Mouse (Mus musculus) liver, embryonic 12.5 days (tissue): ENCODE measurements around the gene Casz1. TPM values are rescaled to one million over a fixed set of nuclear protein-coding genes. Genes with fewer than 3 reads are reported as not detected.

Experiments used
- ATAC-seq: fragments of 200-750 bp; cut with Nextera tagmentation; 2 replicates; pipeline ENCODE4 v1.8.0; 2017; ENCODE audit warnings: moderate number of reproducible peaks, mild to moderate bottlenecking, moderate library complexity
- H3K27ac ChIP-seq: fragments of 300-500 bp; sonication (generic); 2 replicates; pipeline ENCODE4 v1.5.1; 2016; ENCODE audit warnings: mild to moderate bottlenecking
- H3K27me3 ChIP-seq: fragments of 300-500 bp; sonication (generic); replicated peaks from 2 replicates; pipeline ENCODE4 v1.6.1; 2016; ENCODE audit warnings: mild to moderate bottlenecking, moderate library complexity
- H3K36me3 ChIP-seq: fragments of 300-500 bp; sonication (generic); 2 replicates; pipeline ENCODE4 v1.6.1; 2016; ENCODE audit warnings: mild to moderate bottlenecking, moderate library complexity
- H3K4me1 ChIP-seq: fragments of 300-500 bp; sonication (generic); 2 replicates; pipeline ENCODE4 v1.6.1; 2016
- H3K4me2 ChIP-seq: fragments of 300-500 bp; sonication (generic); 2 replicates; pipeline ENCODE4 v1.6.1; 2016; ENCODE audit warnings: mild to moderate bottlenecking, moderate library complexity
- H3K4me3 ChIP-seq: fragments of 300-500 bp; sonication (generic); 2 replicates; pipeline ENCODE4 v1.5.1; 2016; ENCODE audit warnings: mild to moderate bottlenecking, moderate library complexity
- H3K9ac ChIP-seq: fragments of 300-500 bp; sonication (generic); 2 replicates; pipeline ENCODE4 v1.6.1; 2016; ENCODE audit warnings: mild to moderate bottlenecking, moderate library complexity
- H3K9me3 ChIP-seq: fragments of 300-500 bp; sonication (generic); replicated peaks from 2 replicates; pipeline ENCODE4 v1.6.1; 2016; ENCODE audit warnings: mild to moderate bottlenecking, moderate library complexity
- WGBS: fragments of 180-500 bp; shearing (Covaris S2); methylation state at CpG from one replicate; pipeline ENCODE4 v1.1.7; 2016; ENCODE audit not compliant: insufficient replicate concordance; 5-methylcytosine and 5-hydroxymethylcytosine counted together
- polyA plus RNA-seq: library from polyadenylated mRNA; unstranded; fragments of >200 nt; fragmentation: Nextera tagmentation; extraction: Ambion mirVana; gene quantifications from 2 replicates; pipeline ENCODE4 v1.2.1, GENCODE M21; 2016

The Casz1 gene
- polyA plus RNA-seq, 1 experiment from 2014 or later = 0.50 TPM

DNA sequence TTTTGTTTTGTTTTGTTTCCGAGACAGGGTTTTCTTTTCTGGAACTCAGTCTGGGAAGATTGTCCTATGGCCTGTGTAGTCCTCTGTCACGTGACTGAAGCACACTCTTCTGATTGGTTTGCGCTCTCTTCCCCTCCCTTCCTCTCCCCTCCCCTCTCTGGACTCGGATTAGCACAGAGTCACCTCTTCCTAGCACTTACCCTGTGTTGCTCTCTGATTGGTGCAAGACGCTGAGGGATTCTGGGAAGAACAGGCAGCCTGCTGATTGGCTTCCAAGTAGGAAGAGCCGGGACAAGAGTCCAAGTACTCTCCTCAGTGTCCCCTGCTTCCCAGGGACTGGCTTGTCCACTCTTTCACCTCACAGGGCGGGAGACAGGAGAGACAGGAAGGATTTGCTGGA, 26.1 kb downstream of the Casz1 start:
- H3K4me2 ChIP-seq = no peak overlapping the region
- no peaks in the 10 kb centered on the region for H3K4me1 ChIP-seq
- no peak overlapping the region for H3K9ac ChIP-seq
- H3K36me3 ChIP-seq = no peaks in the 10 kb centered on the region
- peaks cover 33% of the 10 kb centered on the region for H3K27me3 ChIP-seq
- H3K9me3 ChIP-seq = no peaks in the 10 kb centered on the region
- 0 out of 2 replicates have a peak, but pooled peaks have one; percentile 40 for ATAC-seq
- no peak overlapping the region for H3K27ac ChIP-seq
- WGBS = 37% methylated on average over 7 of the region's 7 CpGs
- H3K4me3 ChIP-seq = no peak overlapping the region

DNA sequence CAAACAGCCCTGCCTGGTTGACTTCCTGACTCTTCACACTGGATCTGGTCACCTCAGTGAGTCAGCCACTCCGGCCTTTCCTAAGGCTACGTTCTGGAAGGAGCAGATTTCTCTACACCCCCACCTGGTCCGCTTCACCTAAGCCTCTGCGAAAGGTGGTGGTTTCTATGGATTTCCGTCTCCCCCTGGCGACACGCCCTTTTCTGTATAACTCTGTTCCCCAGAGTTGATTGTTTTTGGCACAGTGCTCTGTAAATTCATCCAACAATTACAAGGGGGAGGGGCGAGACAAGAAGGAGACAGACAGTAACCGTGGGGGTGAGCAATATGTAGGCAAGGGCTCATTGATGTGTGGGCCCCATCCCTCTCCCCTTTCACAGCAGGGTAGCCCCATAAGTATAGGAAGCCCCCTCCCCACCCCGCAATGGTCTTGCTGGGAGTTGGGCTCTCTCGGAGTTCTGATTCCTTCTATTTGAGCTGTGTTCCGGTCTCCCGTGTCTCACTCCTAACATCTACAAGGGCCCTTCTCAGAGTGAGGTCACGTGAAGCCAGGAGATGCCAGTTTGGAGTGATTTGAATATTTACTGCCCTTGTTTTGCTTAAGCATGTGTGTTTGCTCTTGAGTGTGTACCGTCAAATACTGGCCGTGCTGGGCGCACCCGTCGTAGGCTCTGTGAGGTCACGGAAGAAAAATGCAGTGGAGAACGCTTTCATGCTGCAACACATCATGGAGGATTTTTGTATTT, 29.2 kb downstream of the Casz1 start:
- Histone ChIP-seq H3K9me3 (no peaks in the 10 kb centered on the region), H3K27ac (no peak overlapping the region), H3K4me2 (no peak overlapping the region), H3K4me3 (no peak overlapping the region), H3K36me3 (no peaks in the 10 kb centered on the region), H3K27me3 (peaks cover 13% of the 10 kb centered on the region), H3K9ac (no peak overlapping the region), H3K4me1 (peaks cover 11% of the 10 kb centered on the region; the same call in 1 of the 2 replicates)
- ATAC-seq = no peak
- 71% methylated on average over 21 of the region's 21 CpGs for WGBS

DNA sequence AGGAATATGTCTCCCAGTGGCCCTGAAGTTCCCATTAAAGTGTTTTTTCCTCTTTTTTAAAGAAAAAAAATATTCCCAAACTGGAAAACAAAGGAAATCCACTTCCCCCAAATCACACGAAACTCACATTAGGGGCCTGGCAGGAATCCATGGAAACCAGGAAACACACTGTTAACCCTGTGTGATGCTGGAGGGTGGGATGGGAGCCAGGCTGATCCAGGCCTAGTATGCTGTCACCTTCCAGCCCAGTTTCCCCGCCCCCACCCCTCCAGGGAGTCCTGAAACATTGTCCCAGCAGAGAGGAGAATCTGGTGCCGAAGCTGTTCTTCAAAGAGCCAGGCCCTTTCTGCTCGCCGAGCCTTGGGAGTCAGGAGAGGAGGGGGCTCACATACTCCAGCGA, 32.2 kb downstream of the Casz1 start:
- H3K9me3 ChIP-seq = no peaks in the 10 kb centered on the region
- H3K27me3 ChIP-seq = peaks cover 26% of the 10 kb centered on the region
- H3K36me3 ChIP-seq = no peaks in the 10 kb centered on the region
- H3K27ac ChIP-seq = no peak overlapping the region
- H3K4me3 ChIP-seq = no peak overlapping the region
- WGBS = 46% methylated on average over 6 of the region's 6 CpGs
- H3K4me2 ChIP-seq = no peak overlapping the region
- H3K9ac ChIP-seq = no peak overlapping the region
- no peak for ATAC-seq
- peaks cover 11% of the 10 kb centered on the region; the same call in 1 of the 2 replicates for H3K4me1 ChIP-seq

DNA sequence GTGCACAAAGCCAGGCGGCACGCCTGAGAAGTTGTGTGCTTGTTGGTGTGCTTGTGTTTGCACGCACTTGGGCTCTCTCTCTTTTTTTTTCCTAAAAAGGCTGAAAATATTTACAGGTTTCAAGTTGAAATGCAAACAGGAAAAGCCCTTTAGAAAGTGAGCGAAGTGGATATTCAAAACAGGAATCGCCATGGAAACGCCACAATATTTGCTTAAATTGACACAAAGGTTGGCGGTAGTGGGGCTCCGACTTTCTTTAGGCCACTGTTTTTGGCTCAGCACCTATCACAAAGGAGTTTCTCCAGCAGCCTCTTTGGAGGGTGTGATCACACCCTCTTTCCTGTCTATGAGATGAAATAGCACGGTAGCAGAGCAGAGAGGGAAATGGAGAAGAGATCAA, 32.8 kb downstream of the Casz1 start:
- Histone ChIP-seq H3K36me3 (no peaks in the 10 kb centered on the region), H3K9me3 (no peaks in the 10 kb centered on the region), H3K9ac (no peak overlapping the region), H3K4me1 (peaks cover 11% of the 10 kb centered on the region; the same call in 1 of the 2 replicates), H3K4me3 (no peak overlapping the region), H3K27ac (no peak overlapping the region), H3K27me3 (peaks cover 32% of the 10 kb centered on the region), H3K4me2 (no peak overlapping the region)
- no peak for ATAC-seq
- WGBS = 48% methylated on average over 9 of the region's 9 CpGs

DNA sequence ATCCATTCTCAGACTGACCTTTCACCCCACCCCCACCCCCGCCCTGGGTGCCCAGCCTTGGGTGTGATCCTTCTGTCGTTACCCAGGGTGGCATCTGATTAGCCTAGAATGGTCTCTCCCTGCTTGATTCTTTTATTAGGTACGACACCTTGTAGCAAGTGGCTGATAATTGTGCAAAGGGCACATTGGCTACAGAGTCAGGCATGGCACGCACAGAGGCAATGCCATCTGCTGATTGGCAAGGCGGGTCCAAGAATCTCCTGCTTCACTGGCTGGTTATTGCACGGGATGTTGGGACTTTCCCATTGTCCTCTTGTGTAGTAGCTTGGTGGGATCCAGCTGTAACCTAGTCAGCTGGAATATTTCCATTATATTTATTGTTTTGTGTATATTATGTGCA, 33.4 kb downstream of the Casz1 start:
- H3K4me3 ChIP-seq = no peak overlapping the region
- H3K27me3 ChIP-seq = peaks cover 38% of the 10 kb centered on the region
- peaks cover 11% of the 10 kb centered on the region; the same call in 1 of the 2 replicates for H3K4me1 ChIP-seq
- no peaks in the 10 kb centered on the region for H3K36me3 ChIP-seq
- H3K27ac ChIP-seq = no peak overlapping the region
- ATAC-seq = no peak
- no peak overlapping the region for H3K4me2 ChIP-seq
- H3K9me3 ChIP-seq = no peaks in the 10 kb centered on the region
- 62% methylated on average over 6 of the region's 6 CpGs for WGBS
- H3K9ac ChIP-seq = no peak overlapping the region

DNA sequence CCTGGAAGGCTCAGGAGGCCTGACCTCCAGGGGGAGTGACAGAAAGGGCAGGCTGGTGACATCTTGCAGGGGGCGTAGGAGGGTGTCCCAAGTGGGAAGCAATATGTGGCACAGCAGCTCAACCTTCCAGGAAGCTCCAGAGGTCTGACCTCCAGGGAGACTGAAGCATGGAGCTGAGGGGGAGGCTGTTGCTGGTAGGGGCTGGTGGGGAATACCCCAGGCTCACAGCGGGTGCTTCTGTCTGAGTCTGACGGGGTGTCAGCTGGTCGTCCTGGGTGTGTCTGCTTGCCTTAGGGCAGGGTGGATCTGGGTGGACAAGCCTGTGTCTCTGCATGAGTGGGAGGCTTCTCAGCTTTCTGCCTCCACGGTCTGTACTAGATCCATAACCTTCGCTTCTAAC, 38.1 kb downstream of the Casz1 start:
- WGBS = 60% methylated on average over 6 of the region's 6 CpGs
- no peaks in the 10 kb centered on the region for H3K9me3 ChIP-seq
- no peak overlapping the region for H3K27ac ChIP-seq
- H3K27me3 ChIP-seq = peaks cover 58% of the 10 kb centered on the region
- no peak overlapping the region for H3K4me3 ChIP-seq
- H3K4me1 ChIP-seq = 0 out of 2 replicates have a peak, but pooled peaks cover 6% of the 10 kb centered on the region
- no peak overlapping the region for H3K4me2 ChIP-seq
- no peak for ATAC-seq
- H3K36me3 ChIP-seq = no peaks in the 10 kb centered on the region
- H3K9ac ChIP-seq = no peak overlapping the region

DNA sequence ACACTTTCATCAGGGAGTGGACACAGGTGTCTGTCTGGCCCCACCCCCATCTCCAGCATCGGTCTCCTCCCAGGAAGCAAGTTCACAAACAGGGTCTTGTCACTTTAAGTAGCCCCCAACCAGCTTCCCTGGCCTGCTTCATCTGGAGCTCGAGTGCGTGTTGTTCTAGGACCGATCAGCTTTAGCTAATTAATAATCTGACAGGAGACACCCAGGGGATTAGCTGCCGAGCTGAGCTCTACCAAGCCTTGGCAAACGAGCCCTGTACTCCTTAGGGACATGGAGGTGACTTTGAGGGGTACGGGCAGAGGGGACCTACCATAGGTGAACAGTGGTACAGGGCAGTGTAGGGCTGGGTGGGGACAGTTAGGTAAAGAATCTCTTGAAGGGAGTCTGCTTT, 40.7 kb downstream of the Casz1 start:
- Histone ChIP-seq H3K4me3 (no peak overlapping the region), H3K4me2 (no peak overlapping the region), H3K27me3 (peaks cover 46% of the 10 kb centered on the region), H3K36me3 (no peaks in the 10 kb centered on the region), H3K4me1 (0 out of 2 replicates have a peak, but pooled peaks cover 4% of the 10 kb centered on the region), H3K27ac (no peak overlapping the region), H3K9me3 (no peaks in the 10 kb centered on the region), H3K9ac (no peak overlapping the region)
- no peak for ATAC-seq
- WGBS = 64% methylated on average over 7 of the region's 7 CpGs

DNA sequence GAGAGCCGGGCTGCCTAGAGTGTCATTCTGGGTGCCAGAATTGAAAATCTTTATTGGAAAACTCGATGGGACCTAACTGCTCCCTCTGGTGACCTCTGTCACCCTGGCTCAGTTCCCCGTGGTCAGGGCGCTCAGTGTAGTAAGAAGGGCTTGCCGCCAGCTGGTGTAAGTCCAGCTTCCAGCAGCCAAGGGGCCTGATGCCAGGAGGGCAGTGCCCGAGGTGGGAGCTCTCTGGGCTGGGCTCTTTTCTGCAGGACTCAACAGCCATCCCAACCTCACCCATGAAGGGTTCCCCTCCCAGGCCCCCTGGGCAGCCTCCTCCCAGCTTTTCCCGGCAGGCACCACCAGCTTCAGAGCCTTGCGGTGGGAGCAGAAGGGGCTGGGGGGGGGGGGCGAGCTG, 42.0 kb downstream of the Casz1 start:
- H3K27me3 ChIP-seq = peaks cover 40% of the 10 kb centered on the region
- WGBS = 40% methylated on average over 9 of the region's 9 CpGs
- no peak overlapping the region for H3K27ac ChIP-seq
- no peaks in the 10 kb centered on the region for H3K9me3 ChIP-seq
- no peak overlapping the region for H3K4me3 ChIP-seq
- no peak overlapping the region for H3K9ac ChIP-seq
- peak overlapping the region; percentile 22; the same call in 1 of the 2 replicates for H3K4me2 ChIP-seq
- 0 out of 2 replicates have a peak, but pooled peaks cover 4% of the 10 kb centered on the region for H3K4me1 ChIP-seq
- no peaks in the 10 kb centered on the region for H3K36me3 ChIP-seq
- 0 out of 2 replicates have a peak, but pooled peaks have one; percentile 4 for ATAC-seq

DNA sequence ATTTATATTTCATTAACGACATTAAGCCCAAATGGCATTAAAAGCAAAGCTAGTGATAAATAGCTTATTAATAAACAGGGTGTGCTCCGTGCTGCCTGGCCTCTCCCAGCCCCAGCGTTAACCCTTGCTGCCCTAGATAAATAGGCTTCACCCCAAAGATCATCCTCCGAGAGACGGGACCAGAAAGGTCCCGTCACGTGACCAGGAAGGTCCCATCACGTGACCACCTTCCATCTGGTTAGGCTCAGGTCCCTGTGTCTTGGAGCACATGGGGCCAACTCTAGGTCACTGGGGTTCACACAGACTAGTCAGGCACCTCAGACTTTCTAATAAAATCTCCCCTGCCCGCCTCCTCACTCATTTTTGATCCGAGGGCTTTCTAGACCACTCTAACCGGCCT, 42.5 kb downstream of the Casz1 start:
- no peaks in the 10 kb centered on the region for H3K9me3 ChIP-seq
- H3K4me1 ChIP-seq = 0 out of 2 replicates have a peak, but pooled peaks cover 4% of the 10 kb centered on the region
- no peak overlapping the region for H3K27ac ChIP-seq
- H3K36me3 ChIP-seq = no peaks in the 10 kb centered on the region
- H3K27me3 ChIP-seq = peaks cover 35% of the 10 kb centered on the region
- no peak overlapping the region for H3K4me3 ChIP-seq
- no peak overlapping the region for H3K9ac ChIP-seq
- peak overlapping the region; percentile 22; the same call in 1 of the 2 replicates for H3K4me2 ChIP-seq
- ATAC-seq = no peak
- WGBS = 38% methylated on average over 11 of the region's 11 CpGs

DNA sequence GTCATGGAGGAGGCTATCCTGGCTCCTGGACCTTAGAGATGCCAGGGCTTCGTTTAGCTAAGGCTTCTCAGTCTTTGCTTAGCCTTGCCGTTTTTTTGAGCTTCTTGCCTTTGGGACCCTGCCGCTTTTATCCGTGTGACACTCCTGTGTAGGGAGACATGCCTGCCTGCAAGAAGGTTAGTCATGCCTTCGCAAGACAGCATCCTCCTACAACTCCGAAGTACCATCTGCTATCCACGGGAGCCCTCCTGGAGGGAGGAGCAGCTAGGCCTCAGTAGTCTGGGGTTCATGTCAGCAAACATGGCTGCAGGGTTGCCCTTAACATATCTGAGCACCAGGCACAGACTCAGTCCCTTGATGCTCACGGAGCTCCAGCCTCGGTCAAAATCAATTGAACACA, 43.4 kb downstream of the Casz1 start:
- WGBS = 72% methylated on average over 9 of the region's 9 CpGs
- Histone ChIP-seq H3K4me1 (0 out of 2 replicates have a peak, but pooled peaks cover 4% of the 10 kb centered on the region), H3K27ac (no peak overlapping the region), H3K4me2 (no peak overlapping the region), H3K9ac (no peak overlapping the region), H3K27me3 (peaks cover 35% of the 10 kb centered on the region), H3K36me3 (no peaks in the 10 kb centered on the region), H3K9me3 (no peaks in the 10 kb centered on the region), H3K4me3 (no peak overlapping the region)
- no peak for ATAC-seq

DNA sequence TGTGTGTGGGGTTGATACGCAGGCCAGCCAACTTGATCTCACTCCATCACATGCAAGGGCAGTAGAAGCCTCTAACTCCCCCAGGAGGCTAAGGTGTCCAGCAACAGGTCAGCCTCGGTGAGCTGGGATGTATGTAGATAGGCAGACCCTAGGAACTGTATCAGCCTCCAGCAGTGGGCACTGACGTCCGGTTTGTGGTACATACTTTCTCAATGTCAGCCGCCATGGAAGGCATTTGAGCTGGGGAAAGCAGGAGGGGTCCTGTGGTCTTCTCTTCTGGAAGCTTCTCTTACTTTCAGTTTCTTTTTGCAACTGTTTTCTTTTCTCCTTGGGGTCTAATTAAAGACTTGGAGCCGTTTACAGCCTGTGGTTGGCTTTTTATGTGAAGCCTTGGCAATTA, 45.2 kb downstream of the Casz1 start:
- Histone ChIP-seq H3K4me3 (no peak overlapping the region), H3K4me2 (no peak overlapping the region), H3K4me1 (0 out of 2 replicates have a peak, but pooled peaks cover 4% of the 10 kb centered on the region), H3K9ac (no peak overlapping the region), H3K27me3 (peaks cover 31% of the 10 kb centered on the region), H3K27ac (no peak overlapping the region), H3K36me3 (no peaks in the 10 kb centered on the region), H3K9me3 (no peaks in the 10 kb centered on the region)
- no peak for ATAC-seq
- WGBS = 67% methylated on average over 6 of the region's 6 CpGs

DNA sequence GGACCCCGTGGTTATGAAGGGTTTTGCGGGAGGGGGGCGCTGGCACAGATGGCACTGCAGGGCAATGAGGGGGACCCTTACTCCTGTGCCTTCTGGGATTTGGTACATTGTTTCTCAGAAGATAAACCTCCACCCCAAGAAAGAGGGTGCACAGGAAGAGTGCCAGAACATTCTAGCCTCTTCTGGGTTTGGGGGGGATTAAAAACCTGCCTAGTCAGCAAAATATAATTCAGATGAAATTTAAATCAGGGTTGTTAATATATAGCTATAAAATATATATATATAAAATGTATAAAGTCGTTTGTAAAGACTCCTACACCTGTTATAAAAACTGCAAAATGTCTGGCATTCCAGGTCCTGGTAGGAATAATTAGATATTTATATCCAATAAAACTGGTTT, 48.8 kb downstream of the Casz1 start:
- no peaks in the 10 kb centered on the region for H3K4me1 ChIP-seq
- no peak overlapping the region for H3K9ac ChIP-seq
- peaks cover 41% of the 10 kb centered on the region for H3K27me3 ChIP-seq
- H3K4me3 ChIP-seq = no peak overlapping the region
- no peak overlapping the region for H3K27ac ChIP-seq
- WGBS = 55% methylated on average over 4 of the region's 4 CpGs
- no peak overlapping the region for H3K4me2 ChIP-seq
- no peak for ATAC-seq
- no peaks in the 10 kb centered on the region for H3K9me3 ChIP-seq
- no peaks in the 10 kb centered on the region for H3K36me3 ChIP-seq
